In genomic region chr9:63997439-63997838, GRCm38 (mm10) we compare ENCODE assay signal across 9 mouse cellular contexts. TPM values are rescaled to one million over a fixed set of nuclear protein-coding genes. Genes with fewer than 3 reads are reported as not detected.
DNase-seq lines count a peak whose midpoint lies in the region; ATAC-seq and TF ChIP-seq lines count a peak whose summit lies in the region.
"Had no signal": no experiment of that assay in that cellular context is flagged by ENCODE, and none has a peak within 500 bp of the region (broad histone marks: within the 10 kb centered on the region; RNA-seq: fewer than 3 reads in every experiment).

No protein-coding gene starts in this region.

- intact Hi-C loops in gastrocnemius, adult 2 months (cut with DNase I): no loop called here

- H3K4me1 ChIP-seq in heart, embryonic 11.5 days (ENCODE audit: control insufficient read depth, insufficient read depth, low read length): peaks cover 47% of the 10 kb centered on the region
- 0 out of 2 replicates have a peak, but pooled peaks cover 4% of the 10 kb centered on the region for H3K4me1 ChIP-seq in lung, embryonic 14.5 days (ENCODE audit: insufficient read depth)
- H3K4me1 ChIP-seq in midbrain, embryonic 15.5 days: peaks cover 4% of the 10 kb centered on the region; the same call in 1 of the 2 replicates

- H3K27me3 ChIP-seq in heart, embryonic 11.5 days (ENCODE audit: control insufficient read depth, insufficient read depth, low read length): no peaks in the 10 kb centered on the region
- no peaks in the 10 kb centered on the region for H3K27me3 ChIP-seq in lung, embryonic 14.5 days (ENCODE audit: insufficient read depth, low read length)
- no peaks in the 10 kb centered on the region for H3K27me3 ChIP-seq in midbrain, embryonic 15.5 days (replicated peaks)

- H3K9ac ChIP-seq in heart, embryonic 11.5 days (ENCODE audit: low read depth, low read length): no peak overlapping the region
- H3K9ac ChIP-seq in lung, embryonic 14.5 days: no peak overlapping the region
- H3K9ac ChIP-seq in midbrain, embryonic 15.5 days: no peak overlapping the region

- no peaks in the 10 kb centered on the region for H3K9me3 ChIP-seq in heart, embryonic 11.5 days (replicated peaks; ENCODE audit: control insufficient read depth, low read length)
- no peaks in the 10 kb centered on the region for H3K9me3 ChIP-seq in lung, embryonic 14.5 days (ENCODE audit: low read depth, low read length)
- H3K9me3 ChIP-seq in midbrain, embryonic 15.5 days: no peaks in the 10 kb centered on the region

- peak; percentile 93 for DNase-seq in heart, adult 11 months
- DNase-seq in lung, embryonic 14.5 days: no peak
- DNase-seq in lung, postnatal 25 days (ENCODE audit: low spot score): no peak
- DNase-seq in gastrocnemius, adult 2 months: peak; percentile 78
- DNase-seq in right cerebral cortex, postnatal 25 days: no peak
- no peak for DNase-seq in testis, postnatal 10 days (ENCODE audit: low spot score)

- no peak overlapping the region for H3K4me2 ChIP-seq in heart, embryonic 11.5 days
- H3K4me2 ChIP-seq in lung, embryonic 14.5 days: no peak overlapping the region
- no peak overlapping the region for H3K4me2 ChIP-seq in midbrain, embryonic 15.5 days

- 80% methylated on average over 4 of the region's 4 CpGs for WGBS in heart, embryonic 11.5 days (ENCODE audit: insufficient replicate concordance)
- 66% methylated on average over 4 of the region's 4 CpGs for WGBS in lung, embryonic 14.5 days
- 63% methylated on average over 4 of the region's 4 CpGs for WGBS in midbrain, embryonic 15.5 days

- H3K36me3 ChIP-seq in heart, embryonic 11.5 days (ENCODE audit: control insufficient read depth, insufficient read depth, low read length): peaks cover 24% of the 10 kb centered on the region
- H3K36me3 ChIP-seq in lung, embryonic 14.5 days (ENCODE audit: insufficient read depth): peaks cover 68% of the 10 kb centered on the region
- no peaks in the 10 kb centered on the region for H3K36me3 ChIP-seq in midbrain, embryonic 15.5 days (replicated peaks)

- peak; percentile 35 for TF ChIP-seq CTCF in lung, embryonic 14.5 days (IDR thresholded peaks at IDR 0.05; ENCODE audit: low read depth)
- TF ChIP-seq CTCF in gastrocnemius, adult 2 months (IDR thresholded peaks at IDR 0.05): peak; percentile 65

- H3K27ac ChIP-seq in heart, embryonic 11.5 days (ENCODE audit: low read depth, low read length): no peak overlapping the region
- H3K27ac ChIP-seq in lung, embryonic 14.5 days (ENCODE audit: low read depth): peak overlapping the region; percentile 55; the same call in 1 of the 2 replicates
- peak overlapping the region; percentile 74 for H3K27ac ChIP-seq in gastrocnemius, adult 2 months
- H3K27ac ChIP-seq in midbrain, embryonic 15.5 days: no peak overlapping the region

- H3K4me3 ChIP-seq in heart, embryonic 11.5 days (ENCODE audit: low read depth, low read length): no peak overlapping the region
- no peak overlapping the region for H3K4me3 ChIP-seq in lung, embryonic 14.5 days (ENCODE audit: low read depth, low read length)
- peak overlapping the region; percentile 43 for H3K4me3 ChIP-seq in gastrocnemius, adult 2 months
- no peak overlapping the region for H3K4me3 ChIP-seq in midbrain, embryonic 15.5 days
- H3K4me3 ChIP-seq: erythroblast, embryonic 14.5 days had no signal

- no peak for ATAC-seq in heart, embryonic 11.5 days (replicated peaks; ENCODE audit: insufficient number of reproducible peaks, low FRiP score, low TSS enrichment)
- no peak for ATAC-seq in lung, embryonic 14.5 days (ENCODE audit: insufficient read depth)
- ATAC-seq in midbrain, embryonic 15.5 days (replicated peaks): 0 out of 2 replicates have a peak, but pooled peaks have one; percentile 39

RNA-seq across cellular contexts. Expression of gene Smad6, which starts 24.4 kb away (rescaled TPM):
- 30.5 and 31.6 TPM in 2 replicates for polyA plus RNA-seq in heart, embryonic 11.5 days (2014; fragmentation: Nextera tagmentation; extraction: Ambion mirVana)
- 13.6 and 15.3 TPM in 2 replicates for polyA plus RNA-seq in lung, embryonic 14.5 days (2014; fragmentation: Nextera tagmentation; extraction: Ambion mirVana)
- total RNA-seq in gastrocnemius, adult 2 months (2021): 1 to 10 TPM; 2.2 to 5.7 TPM
- polyA plus RNA-seq in midbrain, embryonic 15.5 days (2015; fragmentation: Nextera tagmentation; extraction: Ambion mirVana): 1.5 and 1.9 TPM in 2 replicates

Comparison
In these comparisons a context has a peak if more than half of its experiments do, and no peak if none do; other contexts are left out.
1. DNase-seq: peak in heart, adult 11 months (single experiment) and gastrocnemius, adult 2 months (single experiment); none in lung, embryonic 14.5 days (single experiment), lung, postnatal 25 days (single experiment), right cerebral cortex, postnatal 25 days (single experiment) and testis, postnatal 10 days (single experiment).
2. H3K27ac ChIP-seq: peak in lung, embryonic 14.5 days (single experiment) and gastrocnemius, adult 2 months (single experiment); none in heart, embryonic 11.5 days (single experiment) and midbrain, embryonic 15.5 days (single experiment).